Mouse (Mus musculus) ovary, adult 18-20 months (tissue): Measurements from ENCODE around the gene Kcnn1.
A peak's percentile ranks its signal among the peaks of the same experiment; 100 is the strongest.

Experiments
- DNase-seq: peaks from one replicate; pipeline ENCODE4 v3.0.0; 2022; ENCODE audit warnings: low spot score, mixed read lengths

Kcnn1 gene

DNA sequence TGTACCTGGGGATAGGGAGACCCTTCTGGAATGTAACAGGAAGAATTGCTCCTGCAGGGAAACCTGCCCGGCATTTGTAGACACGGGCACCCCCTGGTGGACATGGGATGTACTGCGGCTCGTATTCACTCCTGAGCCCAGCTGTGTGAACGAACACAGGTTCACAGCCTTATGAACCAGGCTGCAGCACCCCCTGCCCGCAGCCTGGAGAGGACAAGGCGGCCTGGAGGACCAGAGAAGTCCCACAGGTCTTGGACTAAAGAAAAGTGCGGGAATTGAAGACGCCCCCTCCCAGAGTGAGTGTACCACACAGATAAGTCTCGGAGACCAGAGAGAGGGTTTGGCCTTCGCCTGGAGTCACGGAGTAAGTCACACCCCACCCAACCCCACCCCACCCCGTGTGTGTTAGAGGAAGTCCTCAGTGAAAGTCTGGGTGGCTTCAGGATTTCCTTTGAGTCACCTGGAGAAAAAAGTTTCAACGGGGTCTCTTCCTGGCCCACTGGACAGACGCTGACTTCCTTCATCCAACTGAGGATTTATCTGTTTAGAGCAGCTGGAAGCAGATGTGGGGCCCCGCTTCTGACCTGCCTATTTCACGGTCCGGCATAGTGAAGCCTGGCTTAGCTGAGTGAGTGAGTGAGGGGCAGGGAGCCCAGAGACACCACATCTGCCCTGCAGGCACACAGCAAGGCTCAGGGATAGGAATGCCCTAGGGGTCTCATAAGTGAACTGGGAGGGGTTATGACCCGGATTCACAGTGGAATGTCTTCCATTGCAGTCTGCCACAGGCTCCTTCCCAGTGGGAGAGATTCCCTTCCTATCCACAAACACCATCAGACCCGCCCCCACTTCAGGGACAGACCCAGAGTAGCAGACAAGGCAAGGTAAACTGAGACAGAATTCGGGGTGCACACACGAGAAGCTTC lies 21.6 kb downstream of the Kcnn1 start:
- peak; percentile 70 for DNase-seq

DNA sequence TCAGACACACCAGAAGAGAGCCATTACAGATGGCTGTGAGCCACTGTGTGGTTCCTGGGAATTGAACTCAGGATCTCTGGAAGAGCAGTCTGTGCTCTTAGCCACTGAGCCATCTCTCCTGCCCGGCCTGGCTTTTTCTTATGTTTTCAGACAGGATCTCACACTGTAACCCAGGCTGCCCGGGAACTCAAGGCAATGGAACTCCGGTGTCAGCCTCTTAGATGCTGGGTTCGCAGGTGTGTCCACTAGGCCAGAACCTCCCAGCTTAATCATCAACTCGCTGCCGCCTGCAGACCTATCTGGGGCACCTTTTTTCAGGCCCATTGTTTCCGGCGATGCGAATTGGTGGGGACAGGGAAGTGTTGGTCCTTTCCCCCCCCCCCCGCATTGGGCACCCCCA lies 22.5 kb downstream of the Kcnn1 start:
- no peak for DNase-seq

DNA sequence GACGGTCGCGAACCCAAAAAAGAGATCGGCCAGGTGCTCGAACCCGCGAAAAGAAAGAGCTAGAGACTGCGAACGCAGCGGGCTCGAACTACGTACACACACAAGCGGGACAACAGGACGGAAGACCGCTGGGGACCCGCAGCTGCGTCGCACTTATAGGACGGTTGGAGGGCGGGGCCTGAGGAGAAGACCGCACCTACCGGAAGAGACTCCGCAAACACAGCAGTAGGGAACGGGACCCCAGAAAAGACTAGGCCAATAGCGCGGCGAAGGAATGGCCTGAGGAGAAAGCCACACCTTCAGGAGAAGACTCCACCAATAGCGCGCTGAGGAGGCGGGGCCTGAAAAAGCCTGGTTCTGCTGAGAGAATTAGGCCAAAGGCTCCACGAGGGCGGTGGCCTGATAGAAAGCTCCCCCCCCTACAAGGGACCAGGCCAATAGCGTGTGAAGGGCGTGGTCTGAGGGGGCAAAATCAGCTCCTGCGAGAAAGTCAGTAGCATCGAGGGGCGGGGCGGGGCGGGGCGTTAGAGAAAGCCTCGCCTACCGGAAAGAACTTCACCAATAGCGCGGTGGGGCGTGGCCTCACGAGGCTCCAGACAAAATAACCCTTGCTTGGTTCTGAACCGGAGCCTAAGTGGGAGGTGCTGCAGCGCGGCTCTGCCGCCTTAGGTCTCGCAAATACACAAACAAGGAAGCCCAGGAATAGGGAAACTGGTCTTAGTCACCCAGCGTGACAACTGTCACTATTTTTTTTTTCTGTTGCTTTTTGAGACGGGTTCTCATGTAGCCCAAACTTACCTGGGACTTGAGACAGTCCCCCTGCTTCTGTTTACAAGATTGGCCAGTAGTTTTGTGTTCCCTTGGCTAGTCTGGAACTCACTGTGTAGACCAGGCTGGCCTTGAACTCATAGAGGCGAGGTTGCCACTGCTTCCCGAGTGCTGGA lies 23.4 kb downstream of the Kcnn1 start, which contains the start of gene Arrdc2:
Arrdc2 (minus strand) TSS at position 313 of the 944 bp plus-strand sequence.
- peak; percentile 100 for DNase-seq

DNA sequence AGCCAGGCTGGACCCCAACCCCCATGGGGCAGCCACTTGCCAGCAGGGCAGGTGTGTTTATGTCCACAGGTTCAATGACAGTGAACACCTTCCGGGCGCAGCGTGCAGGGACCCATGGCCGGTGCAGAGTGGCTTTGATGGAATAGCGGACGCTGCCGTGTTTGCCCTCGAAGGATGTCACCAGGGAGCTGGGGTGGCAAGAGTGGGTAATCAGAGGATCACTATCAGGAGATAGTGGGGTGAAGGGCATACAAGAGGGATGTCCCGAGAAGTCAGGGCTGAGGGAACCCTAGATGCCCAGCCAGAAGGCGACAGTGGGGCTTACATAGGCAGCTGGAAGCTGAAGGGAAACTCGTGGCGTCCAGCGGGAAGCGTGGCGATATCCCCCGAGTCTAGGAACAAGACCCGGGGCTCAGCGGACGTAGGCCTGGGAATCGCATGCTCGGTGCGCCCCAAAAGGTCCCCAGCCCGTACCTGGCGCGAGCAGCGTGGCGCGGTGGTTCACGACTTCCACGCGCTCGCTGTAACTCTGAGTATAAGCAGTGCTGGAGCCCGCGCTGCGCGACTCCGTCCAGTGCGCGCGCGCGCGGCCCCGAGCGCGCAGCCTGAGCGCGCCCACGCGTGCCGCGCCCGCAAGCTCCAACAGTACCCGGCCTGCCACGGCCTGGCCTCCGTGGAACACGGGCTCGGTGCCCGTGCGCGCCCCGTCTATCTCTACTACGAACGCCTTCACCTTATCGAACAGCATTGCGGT lies 24.2 kb downstream of the Kcnn1 start:
- no peak for DNase-seq

DNA sequence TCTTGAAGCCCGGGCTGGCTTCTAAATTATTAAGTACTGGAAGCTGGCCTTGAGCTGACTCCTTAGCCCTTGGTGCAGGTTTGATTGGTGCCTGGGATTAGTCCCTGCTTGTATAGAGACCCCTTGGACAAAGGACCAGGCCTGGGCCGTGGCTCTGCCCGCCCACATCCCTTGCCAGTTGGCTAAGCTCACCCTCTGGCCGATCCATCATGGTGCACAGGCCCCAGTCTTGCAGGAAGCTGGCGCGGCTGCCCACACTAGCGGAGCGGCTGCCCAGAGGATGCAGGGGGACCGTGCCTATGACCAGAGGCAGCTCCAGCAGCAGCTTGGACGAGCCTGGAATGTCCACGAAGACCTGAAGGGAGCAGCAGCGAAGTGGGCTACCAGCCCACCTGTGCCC lies 26.4 kb downstream of the Kcnn1 start:
- DNase-seq = no peak

DNA sequence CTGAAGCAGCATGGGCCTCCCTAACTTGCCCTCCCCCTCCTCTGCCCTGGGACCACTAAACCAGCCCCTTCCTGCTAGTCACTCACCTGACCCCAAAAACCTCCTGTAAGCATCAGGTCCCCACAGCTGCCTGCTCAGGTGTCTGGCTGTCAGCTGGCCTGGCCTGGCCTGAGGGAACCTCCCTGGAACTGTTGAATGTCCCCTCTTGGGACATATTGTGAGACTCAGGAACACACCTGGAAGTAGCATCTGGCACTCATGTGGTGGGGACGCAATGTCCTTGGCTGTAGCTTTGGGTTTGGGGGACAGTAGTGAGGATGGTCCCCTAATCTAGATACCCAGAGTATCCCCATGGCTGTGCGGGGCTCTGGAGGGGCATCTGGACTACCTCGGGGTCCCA lies 29.0 kb downstream of the Kcnn1 start:
- no peak for DNase-seq

DNA sequence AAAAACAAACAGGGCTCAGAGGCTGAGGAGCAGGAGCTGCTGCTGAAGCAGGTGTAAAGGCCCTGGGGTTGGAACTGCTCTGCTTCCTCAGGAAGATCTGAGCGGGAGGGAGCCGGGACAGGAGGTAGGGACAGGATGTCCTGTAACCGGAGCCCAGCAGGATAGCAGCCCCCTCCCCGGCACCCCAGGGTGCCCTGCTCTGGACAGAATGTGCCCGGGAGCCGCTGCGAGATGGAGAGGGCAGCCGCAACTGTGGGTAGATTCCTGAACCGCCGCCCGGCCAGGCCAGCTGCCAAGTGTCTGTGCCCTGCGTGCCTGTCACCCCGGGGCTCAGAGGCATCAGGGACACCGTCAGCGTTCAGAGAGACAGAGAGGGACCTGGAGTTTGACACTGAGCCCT lies 29.5 kb downstream of the Kcnn1 start:
- peak; percentile 49 for DNase-seq

DNA sequence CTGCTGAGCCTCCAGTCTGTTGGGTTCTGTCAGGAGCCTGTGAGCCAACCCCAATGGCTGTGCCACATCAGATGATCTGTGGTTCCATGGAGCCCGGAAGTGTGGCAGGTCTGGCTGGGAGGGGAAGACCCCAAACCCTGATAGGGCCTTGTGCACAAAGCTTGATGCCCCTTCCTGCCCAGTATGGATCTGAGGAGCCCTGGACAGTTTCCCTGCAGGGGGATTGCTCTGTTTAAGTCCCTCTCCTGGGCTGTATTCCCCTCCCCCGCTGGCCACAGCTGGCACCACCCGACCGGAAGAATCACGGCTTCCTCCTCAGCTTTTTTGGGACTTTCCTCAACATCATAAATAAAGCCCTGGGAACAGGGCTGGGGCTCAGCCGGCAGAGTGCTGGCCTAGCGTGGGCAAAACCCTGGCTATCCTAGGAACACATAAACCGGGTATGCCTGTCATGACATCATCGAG lies 30.0 kb downstream of the Kcnn1 start:
- no peak for DNase-seq

DNA sequence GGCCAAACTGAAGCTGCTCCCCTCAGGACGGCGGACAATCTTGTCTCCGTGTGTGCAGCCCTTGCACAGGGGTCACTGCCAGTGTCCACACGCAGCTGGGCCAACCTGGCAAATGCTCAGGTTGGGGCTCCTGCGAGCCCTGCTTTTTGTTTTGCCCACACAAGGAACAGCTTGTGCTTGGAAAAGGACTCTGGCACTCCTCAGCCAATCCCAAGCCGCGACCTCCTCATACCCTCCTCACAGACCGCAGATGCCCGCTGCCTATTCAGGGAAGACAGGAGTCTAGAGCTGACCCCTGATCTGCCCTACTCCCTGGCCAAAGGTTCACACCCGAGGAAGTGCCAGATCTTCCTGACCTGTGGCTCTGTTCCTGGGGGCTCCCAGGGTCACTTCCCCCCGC lies 30.7 kb downstream of the Kcnn1 start:
- DNase-seq = peak; percentile 38

DNA sequence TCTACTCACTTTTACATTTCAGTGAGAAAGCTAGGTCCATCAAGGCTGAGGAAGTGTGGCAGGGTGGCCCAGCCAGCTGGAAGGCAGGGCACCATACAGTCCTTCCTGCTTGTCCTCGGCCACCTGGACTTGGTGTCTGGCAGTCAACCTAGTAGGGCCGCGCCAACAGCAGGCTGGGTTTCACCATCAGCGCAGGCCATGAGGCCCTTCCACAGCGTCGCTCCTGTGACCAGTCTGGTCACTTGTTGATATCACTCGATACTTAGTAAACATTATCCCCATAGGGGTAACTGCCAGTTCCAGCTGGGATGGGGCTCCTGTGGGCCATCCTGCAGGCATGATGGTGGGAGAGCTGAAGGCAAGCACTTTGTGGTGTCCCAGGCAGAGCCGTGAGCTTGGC lies 31.5 kb downstream of the Kcnn1 start:
- no peak for DNase-seq

DNA sequence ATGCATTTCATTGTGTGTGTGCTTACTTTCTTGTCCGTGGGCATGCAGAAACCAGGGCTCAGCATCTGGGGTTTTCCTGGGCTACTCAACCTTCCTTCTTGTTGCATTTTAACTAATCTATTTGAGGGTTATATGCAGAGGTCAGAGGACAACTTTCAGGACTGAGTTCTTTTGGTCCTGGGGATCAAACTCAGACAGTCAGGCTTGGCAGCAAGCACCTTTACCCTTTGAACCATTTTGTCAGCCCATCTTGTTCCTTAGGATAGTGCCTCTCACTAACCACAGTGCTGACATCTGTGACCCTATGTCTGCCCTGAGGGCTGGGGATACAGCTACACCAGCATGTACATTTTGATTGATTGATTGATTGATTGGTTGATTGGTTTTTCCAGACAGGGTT lies 35.3 kb downstream of the Kcnn1 start:
- DNase-seq = no peak

DNA sequence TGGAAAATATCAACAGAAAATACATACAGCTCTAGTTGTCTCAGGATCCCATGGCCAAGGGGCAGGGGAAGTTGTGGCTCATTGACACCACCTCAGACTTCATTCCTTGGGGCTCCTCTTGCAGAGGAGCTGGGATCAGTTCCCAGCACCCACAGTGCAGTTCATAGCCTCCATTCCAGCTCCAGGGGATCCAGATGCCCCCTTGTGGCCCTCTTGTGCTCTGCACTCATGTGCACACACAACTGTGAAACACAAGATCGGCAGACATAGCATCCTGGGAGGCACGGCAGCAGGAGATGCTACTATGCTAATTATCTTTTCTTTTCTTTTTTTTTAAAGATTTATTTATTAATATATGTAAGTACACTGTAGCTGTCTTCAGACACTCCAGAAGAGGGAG lies 36.0 kb downstream of the Kcnn1 start:
- no peak for DNase-seq

DNA sequence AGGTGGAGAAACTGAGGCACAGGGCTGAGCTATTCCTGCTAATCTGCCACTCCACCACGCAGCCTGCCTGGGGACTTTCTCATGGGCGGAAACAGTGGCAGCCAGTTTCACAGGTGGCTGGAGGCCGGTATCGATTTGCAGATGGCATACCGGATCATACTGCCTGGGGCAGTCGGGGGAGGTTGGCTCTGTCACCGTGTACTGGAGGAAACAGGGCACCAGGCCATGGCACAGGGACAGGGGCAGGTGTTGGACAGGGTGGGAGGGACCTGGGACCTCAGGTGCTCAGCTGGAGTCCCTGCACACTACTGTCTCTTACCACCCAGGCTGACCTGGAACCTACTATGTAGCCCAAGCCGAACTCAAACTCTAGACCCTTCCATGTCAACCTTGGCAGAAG lies 37.2 kb downstream of the Kcnn1 start:
- DNase-seq = no peak

DNA sequence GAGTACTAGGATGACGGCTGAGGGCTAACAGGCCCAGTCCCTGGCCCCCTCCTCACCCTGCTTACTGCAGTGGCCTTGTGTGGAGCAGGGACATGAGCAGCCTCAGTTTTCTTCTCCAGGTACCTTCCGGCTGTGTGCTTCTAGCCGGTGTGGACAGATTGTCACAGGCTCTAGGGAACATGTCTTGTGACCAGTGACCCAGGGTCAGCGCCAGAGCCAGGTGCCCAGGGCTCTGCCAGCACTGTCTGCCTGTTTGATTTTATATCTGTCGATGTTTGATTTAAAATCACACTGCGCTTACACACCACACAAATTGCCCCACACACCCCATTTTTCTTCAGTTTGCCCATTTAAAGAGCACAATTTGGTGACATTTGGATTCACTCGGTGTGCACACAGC lies 39.3 kb downstream of the Kcnn1 start:
- DNase-seq = no peak

DNA sequence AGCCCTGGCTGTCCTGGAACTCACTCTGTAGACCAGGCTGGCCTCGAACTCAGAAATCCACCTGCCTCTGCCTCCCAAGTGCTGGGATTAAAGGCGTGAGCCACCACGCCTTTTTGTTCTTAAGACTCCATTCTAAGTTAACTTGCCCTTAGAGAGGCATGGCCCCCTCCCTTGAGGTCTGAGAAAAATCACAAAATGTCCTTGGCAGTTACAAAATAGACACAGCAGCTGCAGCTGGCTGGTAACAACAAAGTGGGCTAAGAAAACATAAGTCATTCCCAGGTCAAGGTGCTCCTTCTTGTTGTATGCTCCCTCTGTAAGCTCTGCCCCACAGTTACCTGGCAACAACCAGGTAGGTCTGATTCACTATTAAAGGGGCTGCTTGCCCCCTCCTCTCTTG lies 40.5 kb downstream of the Kcnn1 start:
- DNase-seq = peak; percentile 52

DNA sequence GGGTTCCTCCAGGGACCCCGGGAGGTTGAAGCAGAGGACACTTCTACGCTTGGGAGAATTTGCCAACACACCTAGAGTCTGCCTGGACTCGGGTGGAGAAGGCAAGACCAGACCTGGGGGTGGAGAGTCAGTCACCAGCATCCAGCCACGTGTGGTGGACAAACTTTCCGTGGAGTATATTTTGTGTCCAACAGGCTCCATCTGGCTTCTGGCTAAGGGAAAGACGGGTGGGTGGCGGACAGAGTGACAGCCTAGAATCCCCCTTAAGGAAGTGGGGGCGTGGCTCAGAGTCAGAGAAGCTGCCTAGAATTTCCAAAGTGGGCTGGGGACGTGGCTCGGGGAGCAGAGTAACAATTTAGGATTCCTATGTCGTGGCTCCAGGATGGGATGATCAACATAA lies 41.1 kb downstream of the Kcnn1 start:
- no peak for DNase-seq

DNA sequence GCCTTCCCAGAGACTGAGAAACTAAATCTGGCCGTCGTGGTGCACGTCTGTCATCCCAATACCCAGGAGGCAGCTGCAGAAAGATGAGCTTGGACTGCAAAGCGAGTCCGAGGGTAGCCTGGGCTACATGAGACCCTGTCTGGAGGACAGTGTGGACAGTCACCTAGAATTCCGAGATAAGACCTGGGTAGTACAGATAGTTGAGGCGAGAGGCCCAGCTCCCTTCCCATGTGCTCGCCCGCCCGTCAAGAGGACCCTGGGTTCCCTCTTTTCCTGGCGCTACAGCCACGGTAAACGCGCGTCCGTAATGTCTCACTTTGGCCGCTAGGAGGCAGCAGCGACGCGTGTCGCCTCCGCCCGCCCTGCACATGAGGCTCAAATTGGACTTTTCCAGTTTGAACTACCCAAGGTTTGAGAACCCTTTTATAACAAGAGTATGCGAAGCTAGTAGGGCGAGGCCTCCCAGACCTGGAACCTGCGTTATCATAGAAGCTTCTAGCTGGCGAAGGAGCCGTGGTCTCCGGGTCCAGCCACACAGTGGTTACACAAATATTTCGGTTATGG lies 41.6 kb downstream of the Kcnn1 start:
- DNase-seq = no peak

DNA sequence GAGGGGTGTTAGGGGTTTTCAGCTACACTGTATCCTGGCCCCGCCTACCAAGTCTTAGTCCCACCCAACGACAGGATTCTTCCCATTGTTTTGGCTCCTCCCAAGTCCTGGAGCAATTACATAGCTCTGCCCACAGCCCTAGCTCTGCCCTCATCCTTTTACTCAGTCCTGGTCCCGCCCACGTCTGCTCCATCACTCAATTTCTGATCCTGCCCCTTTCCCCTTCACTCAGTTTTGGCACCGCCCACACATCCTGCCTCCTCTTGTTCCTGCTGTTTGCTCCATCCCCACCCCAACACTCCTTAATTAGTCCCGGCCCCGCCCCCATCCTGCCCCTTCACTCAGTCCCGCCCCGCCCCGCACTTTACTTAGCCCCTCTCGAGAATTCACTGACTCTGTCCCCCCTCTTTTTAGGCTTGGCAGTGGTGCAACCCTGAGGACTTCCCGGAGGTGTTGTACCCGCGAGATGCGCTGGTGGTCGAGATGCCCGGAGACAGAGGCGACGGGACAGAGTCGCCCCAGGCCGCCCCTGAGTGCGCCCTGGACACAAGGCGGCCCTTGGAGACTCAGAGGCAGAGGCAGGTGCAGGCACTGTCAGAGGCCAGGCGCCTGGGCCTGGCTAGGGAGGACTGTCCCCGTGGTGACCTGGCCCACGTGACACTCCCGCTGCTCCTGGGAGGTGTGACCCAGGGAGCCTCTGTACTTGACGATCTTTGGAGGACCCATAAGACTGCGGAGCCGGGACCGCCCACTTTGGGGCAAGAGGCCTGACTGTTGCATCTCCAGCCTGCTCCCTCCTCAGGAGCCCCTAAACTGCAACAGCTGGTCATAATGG lies 42.7 kb downstream of the Kcnn1 start:
- peak; percentile 59 for DNase-seq

DNA sequence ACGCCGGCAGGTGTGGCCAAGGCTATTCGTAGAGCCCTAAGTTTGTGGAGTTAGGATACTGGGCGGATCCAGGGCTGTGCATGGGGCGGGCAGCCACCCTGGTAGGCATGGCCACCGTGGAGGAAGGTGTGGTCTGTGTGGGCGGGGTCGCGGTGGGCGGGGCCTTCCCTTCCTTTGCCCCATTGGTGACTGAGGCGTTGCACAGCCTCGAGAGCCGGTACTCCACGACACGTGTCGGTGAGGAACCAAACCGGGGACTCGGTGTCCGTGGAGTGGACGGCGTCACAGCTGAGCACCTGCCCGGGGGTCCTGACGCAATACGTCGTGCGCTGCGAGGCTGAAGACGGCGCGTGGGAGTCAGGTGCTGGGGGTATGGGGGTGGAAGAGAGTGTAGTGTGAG lies 46.4 kb downstream of the Kcnn1 start:
- DNase-seq = no peak

DNA sequence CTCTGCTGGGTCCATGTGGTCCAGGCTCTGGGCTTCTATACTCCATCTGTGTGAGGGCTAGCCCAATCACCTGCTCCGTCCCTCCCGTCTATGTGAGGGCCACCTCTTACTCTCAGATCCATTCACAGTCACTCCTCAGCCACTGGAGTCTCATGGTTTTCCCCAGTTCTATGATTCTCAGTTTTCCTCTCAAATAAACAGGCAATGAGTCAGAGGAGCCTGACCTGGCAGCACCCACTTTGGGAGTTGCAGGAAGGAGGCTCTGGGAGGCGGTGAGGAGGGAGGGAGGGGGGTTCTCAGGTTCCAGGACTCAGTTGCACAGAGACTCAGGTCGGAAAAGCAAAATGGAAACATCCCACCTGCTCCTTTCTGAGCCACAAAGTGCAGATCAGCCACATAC lies 50.2 kb downstream of the Kcnn1 start:
- no peak for DNase-seq

DNA sequence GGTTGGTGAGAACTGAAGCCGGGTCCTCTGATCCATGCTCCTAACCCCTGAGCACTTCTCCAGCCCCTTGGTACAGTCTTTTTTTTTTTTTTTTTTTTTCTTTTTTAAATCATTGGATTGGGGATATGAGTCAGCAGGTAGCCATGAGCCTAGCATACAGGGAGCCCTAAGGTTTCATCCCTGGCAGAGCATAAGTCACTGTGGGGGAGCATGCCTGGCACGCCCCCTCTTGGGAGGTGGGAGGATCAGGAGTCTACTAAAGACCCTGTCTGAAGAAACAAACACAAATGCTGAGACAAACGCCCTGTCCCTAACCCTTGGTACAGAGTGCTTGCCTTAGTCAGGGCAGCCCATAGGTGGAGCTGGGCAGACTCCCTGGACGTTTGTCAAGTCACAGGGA lies 51.0 kb downstream of the Kcnn1 start:
- DNase-seq = no peak
